Mouse (Mus musculus) stomach, postnatal 0 days (tissue): ENCODE results near the gene Olfr485. TPM values are rescaled to one million over a fixed set of nuclear protein-coding genes. Genes with fewer than 3 reads are reported as not detected.
"Not testable (repeated sequence)": the region's sequence is repeated elsewhere in the genome, so short reads cannot be mapped to it uniquely, and the experiment has no call there.

Experiments
- ATAC-seq: fragments of 200-750 bp; cut with Nextera tagmentation; 2 replicates; pipeline ENCODE4 v1.8.0; 2017; ENCODE audit not compliant: low FRiP score, low TSS enrichment
- DNase-seq: peaks from one replicate; pipeline ENCODE4 v3.0.0-alpha.2; 2016; ENCODE audit warnings: low spot score
- H3K27ac ChIP-seq: fragments of 300-500 bp; sonication (generic); replicated peaks from 2 replicates; pipeline ENCODE4 v1.5.1; 2014; ENCODE audit warnings: mild to moderate bottlenecking, control low read depth
- H3K27me3 ChIP-seq: fragments of 300-500 bp; sonication (generic); 2 replicates; pipeline ENCODE4 v1.6.1; 2014; ENCODE audit warnings: low read length; ENCODE audit not compliant: control insufficient read depth, insufficient read depth
- H3K36me3 ChIP-seq: fragments of 300-500 bp; sonication (generic); 2 replicates; pipeline ENCODE4 v1.6.1; 2014; ENCODE audit warnings: low read length, mixed read lengths; ENCODE audit not compliant: control insufficient read depth, insufficient read depth
- H3K4me1 ChIP-seq: fragments of 300-500 bp; sonication (generic); replicated peaks from 2 replicates; pipeline ENCODE4 v1.6.1; 2014; ENCODE audit warnings: antibody characterized with exemption; ENCODE audit not compliant: control insufficient read depth, insufficient read depth
- H3K4me2 ChIP-seq: fragments of 300-500 bp; sonication (generic); replicated peaks from 2 replicates; pipeline ENCODE4 v1.6.1; 2014; ENCODE audit warnings: low read depth, mild to moderate bottlenecking, control low read depth, moderate library complexity
- H3K4me3 ChIP-seq: fragments of 300-500 bp; sonication (generic); 2 replicates; pipeline ENCODE4 v1.5.1; 2014; ENCODE audit warnings: low read depth, low read length, control low read depth
- H3K9ac ChIP-seq: fragments of 300-500 bp; sonication (generic); 2 replicates; pipeline ENCODE4 v1.6.1; 2014; ENCODE audit warnings: mild to moderate bottlenecking, low read length, control low read depth, mixed read lengths
- H3K9me3 ChIP-seq: fragments of 300-500 bp; sonication (generic); 2 replicates; pipeline ENCODE4 v1.6.1; 2016; ENCODE audit warnings: low read length; ENCODE audit not compliant: control insufficient read depth
- CTCF ChIP-seq: IDR thresholded peaks from 2 replicates; pipeline ENCODE4 v1.5.1; 2016; ENCODE audit warnings: antibody characterized with exemption, low read depth, mild to moderate bottlenecking, moderate library complexity
- EP300 ChIP-seq: optimal IDR thresholded peaks from 2 replicates; pipeline ENCODE3; 2016; ENCODE audit warnings: antibody characterized with exemption
- WGBS: fragments of 180-500 bp; shearing (Covaris S2); extraction: QIAGEN DNeasy Blood & Tissue Kit; methylation state at CpG from one replicate; pipeline ENCODE4 v1.1.7; 2014; 5-methylcytosine and 5-hydroxymethylcytosine counted together
- polyA plus RNA-seq: library from polyadenylated mRNA; unstranded; fragments of >200 nt; fragmentation: Nextera tagmentation; extraction: Ambion mirVana; gene quantifications from 2 replicates; pipeline ENCODE4 v1.2.1, GENCODE M21; 2015

Olfr485 gene
- polyA plus RNA-seq: not detected in 2 replicates

GRCm38 (mm10) chr7:108159771-108160170 is at the start of gene Olfr485:
TSS of gene Olfr485 (minus strand) at chr7:108159871.
- Histone ChIP-seq H3K4me2 (no peak within 1 kb of the TSS), H3K36me3 (no peaks in the 10 kb centered on the region), H3K27ac (no peak within 1 kb of the TSS), H3K9ac (no peak within 1 kb of the TSS), H3K27me3 (no peaks in the 10 kb centered on the region), H3K4me3 (no peak within 1 kb of the TSS), H3K9me3 (no peaks in the 10 kb centered on the region), H3K4me1 (no peaks in the 10 kb centered on the region)
- no peak for TF ChIP-seq CTCF
- TF ChIP-seq EP300: no peak
- ATAC-seq (no peak), DNase-seq (no peak)

GRCm38 (mm10) chr7:108196938-108197337 is 37.3 kb upstream of the Olfr485 start:
- WGBS: 72% methylated on average over 6 of the region's 6 CpGs
- no peak for DNase-seq

GRCm38 (mm10) chr7:108196337-108196736 is 36.7 kb upstream of the Olfr485 start:
- H3K4me1 ChIP-seq, H3K4me2 ChIP-seq, ATAC-seq, H3K9me3 ChIP-seq, DNase-seq, H3K27me3 ChIP-seq, H3K9ac ChIP-seq, H3K4me3 ChIP-seq, H3K27ac ChIP-seq, H3K36me3 ChIP-seq: not testable (repeated sequence)
- 62% methylated on average over 3 of the region's 3 CpGs for WGBS

More at GRCm38 (mm10) chr7:108196938-108197337, 37.3 kb upstream of the Olfr485 start:
- Histone ChIP-seq H3K9me3 (no peaks in the 10 kb centered on the region), H3K9ac (no peak overlapping the region), H3K4me1 (no peaks in the 10 kb centered on the region), H3K36me3 (no peaks in the 10 kb centered on the region), H3K27me3 (no peaks in the 10 kb centered on the region), H3K27ac (no peak overlapping the region), H3K4me2 (no peak overlapping the region), H3K4me3 (no peak overlapping the region)
- no peak for ATAC-seq
- TF ChIP-seq EP300 (no peak), CTCF (no peak)

GRCm38 (mm10) chr7:108192714-108193113 is 33.0 kb upstream of the Olfr485 start:
- not testable (repeated sequence) for H3K4me1 ChIP-seq, H3K36me3 ChIP-seq, H3K4me3 ChIP-seq, H3K9me3 ChIP-seq, DNase-seq, H3K9ac ChIP-seq, H3K27ac ChIP-seq, H3K27me3 ChIP-seq, ATAC-seq, H3K4me2 ChIP-seq
- 63% methylated on average over 1 of the region's 1 CpGs for WGBS

- ATAC-seq, H3K36me3 ChIP-seq, H3K4me2 ChIP-seq, H3K27ac ChIP-seq, H3K4me3 ChIP-seq, H3K4me1 ChIP-seq, H3K9me3 ChIP-seq, H3K9ac ChIP-seq, H3K27me3 ChIP-seq, DNase-seq: not testable (repeated sequence)
- 45% methylated on average over 2 of the region's 2 CpGs for WGBS
These were observed 31.5 kb upstream of the Olfr485 start for GRCm38 (mm10) chr7:108191196-108191595.

DNA sequence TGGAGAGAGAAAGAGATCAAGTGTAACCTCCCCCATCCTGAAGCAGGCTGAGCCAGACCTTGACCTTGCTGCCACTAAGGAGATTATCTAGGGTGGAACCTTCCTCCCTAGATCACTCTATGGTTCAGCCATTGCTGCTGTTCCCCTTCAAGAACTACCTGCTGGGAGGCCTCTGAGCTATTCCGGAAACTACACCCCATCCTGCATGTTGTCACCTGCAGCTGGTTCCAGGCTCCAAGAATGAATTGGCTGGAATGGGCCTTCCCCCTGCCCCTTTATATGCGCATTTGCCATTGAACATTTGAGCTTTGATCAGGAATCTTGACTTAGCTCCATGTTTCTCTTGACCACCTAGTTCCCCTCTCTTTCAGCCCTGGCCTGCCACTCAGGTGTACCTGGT is 25.6 kb upstream of the Olfr485 start:
- not testable (repeated sequence) for H3K4me2 ChIP-seq, H3K36me3 ChIP-seq, DNase-seq, H3K4me3 ChIP-seq, H3K27ac ChIP-seq, H3K4me1 ChIP-seq, ATAC-seq, H3K27me3 ChIP-seq, H3K9ac ChIP-seq, H3K9me3 ChIP-seq
- 89% methylated on average over 2 of the region's 2 CpGs for WGBS

DNA sequence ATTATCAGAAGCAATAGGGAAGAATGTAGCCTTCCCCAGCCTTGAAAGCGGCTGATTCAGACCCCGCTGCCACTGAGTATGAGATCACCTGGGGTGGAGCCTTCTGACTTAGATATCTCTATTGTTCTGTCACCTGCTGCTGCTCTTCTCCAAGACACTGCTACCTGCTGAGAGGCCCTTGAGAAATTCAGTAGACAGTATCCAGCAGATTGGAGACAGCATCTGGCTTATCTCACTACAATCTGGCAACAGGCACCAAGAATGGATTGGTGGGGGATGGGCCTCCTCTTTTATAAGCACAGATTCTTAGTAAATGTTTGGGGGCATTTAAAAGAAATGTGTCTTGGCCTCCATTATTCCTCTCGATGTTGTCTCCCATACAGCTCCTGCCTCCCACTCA is 24.7 kb upstream of the Olfr485 start:
- DNase-seq, H3K4me2 ChIP-seq, H3K4me3 ChIP-seq, H3K9ac ChIP-seq, H3K36me3 ChIP-seq, ATAC-seq, H3K27me3 ChIP-seq, H3K9me3 ChIP-seq, H3K27ac ChIP-seq, H3K4me1 ChIP-seq: not testable (repeated sequence)
- 67% methylated on average over 3 of the region's 3 CpGs for WGBS

DNA sequence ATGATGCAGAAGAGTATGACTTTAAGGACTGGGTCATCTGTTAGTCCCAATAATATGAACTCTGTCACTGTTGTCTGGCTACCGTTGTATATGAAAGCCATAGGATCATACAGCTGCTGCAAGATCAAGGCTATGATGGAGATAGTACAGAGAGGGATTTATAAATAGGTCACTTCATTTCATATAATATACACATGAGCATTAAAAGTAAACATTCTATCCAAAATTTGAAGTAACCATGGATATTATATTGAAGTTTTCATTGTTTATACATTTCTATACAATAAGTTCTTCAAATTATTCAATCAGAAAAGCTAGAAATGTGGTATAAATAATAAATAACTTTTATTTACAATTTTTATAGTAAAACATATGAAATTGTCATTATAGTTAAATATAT is 13.0 kb upstream of the Olfr485 start, which contains the start of gene Olfr486:
Gene Olfr486 (minus strand): TSS at position 101 of the 400 bp plus-strand sequence.
- not testable (repeated sequence) for H3K4me3 ChIP-seq, DNase-seq, H3K27ac ChIP-seq, H3K9me3 ChIP-seq, ATAC-seq, H3K4me1 ChIP-seq, H3K27me3 ChIP-seq, H3K36me3 ChIP-seq, H3K9ac ChIP-seq, H3K4me2 ChIP-seq
- whole genome bisulfite sequencing: 83% methylated on average over 1 of the region's 1 CpGs
